Mouse (Mus musculus): ENCODE measurements around the gene Pdx1.
A peak's percentile ranks its signal among the peaks of the same experiment; 100 is the strongest.

The Pdx1 gene

DNA sequence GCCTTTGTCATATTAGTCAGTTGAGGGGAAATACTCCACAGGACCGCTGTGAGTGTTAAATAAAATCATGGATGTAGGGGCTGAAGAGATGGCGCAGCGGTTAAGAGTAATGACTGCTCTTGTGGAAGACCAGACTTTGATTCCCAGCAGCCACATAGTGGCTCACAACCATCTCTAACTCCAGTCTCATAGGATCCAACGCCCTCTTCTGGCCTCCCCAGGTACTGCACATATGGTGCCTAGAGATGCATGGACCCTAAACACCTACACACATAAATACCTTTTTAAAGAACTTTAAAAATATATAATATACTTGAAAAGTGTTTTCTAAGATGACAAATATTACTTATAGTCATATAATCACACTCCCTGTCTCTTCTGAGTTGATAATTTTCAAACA, 14.6 kb downstream of the Pdx1 start:
- DNase-seq (ENCODE audit: low spot score in 2 of 2), result no peak

DNA sequence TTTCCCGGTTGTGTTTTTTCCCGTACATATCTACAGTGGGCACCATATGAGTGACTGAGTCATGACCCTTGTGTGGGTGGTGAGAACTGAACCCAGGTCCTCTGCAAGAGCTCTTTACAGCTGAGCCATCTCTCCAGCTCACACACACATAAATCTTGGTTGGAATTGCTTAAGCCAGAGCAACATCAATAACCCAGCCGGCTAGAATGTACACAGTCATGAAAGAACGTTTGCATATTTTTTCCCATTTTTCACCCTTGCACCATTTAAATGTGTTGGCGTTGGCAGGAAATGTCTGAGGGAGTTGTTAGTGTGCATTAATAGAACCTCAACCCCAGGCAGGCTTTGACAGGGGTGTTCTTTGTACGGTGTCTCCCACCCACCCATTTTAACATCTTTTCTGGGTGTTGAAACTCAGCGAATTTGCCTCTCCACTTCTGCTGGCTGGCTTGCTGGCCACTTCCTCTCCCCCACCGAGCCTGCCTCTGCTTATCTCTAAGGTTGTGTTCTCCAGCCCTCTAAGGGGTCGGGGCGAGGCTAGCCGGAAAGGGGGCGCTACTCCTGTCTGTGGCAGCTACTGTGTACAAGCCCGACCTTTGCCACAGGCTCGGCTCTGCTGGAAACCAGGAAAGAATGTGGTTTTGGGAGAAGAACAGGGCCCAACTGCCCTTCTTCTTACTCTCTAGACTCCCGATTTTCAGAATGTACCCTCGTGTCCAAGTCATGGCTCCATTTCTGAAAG, 22.2 kb downstream of the Pdx1 start:
- DNase-seq (ENCODE audit: low spot score in 2 of 2), result no peak

DNA sequence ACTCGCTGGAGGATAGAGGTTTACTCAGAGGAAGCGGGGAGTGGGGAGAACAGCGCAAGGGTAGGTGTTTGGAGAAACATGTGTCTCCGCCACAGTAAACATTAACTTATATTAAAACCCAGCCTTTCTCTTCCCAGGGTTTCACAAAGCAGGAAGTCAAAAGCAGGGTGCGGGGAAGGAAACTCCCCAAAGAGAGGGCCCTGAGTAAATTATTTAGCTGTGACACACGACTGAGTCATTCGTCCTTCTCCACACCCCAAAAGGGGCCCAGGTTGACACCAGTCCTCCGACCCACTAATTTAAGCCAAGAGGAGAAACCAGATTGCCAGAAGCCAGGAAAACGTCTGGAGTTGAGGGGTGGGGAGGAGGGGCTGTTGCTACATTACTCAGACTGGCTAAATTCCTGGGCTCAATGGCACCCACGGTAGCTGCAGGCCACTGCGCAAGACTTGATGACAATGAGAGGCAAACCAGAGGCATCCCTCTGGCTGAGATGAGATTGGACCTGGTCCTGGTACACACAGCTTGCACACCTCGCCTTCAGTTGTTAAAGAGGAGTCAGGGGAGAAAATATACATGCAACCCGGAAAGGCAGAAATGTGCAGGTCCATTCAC, 22.9 kb downstream of the Pdx1 start:
- no peak for DNase-seq (ENCODE audit: low spot score in 2 of 2)

DNA sequence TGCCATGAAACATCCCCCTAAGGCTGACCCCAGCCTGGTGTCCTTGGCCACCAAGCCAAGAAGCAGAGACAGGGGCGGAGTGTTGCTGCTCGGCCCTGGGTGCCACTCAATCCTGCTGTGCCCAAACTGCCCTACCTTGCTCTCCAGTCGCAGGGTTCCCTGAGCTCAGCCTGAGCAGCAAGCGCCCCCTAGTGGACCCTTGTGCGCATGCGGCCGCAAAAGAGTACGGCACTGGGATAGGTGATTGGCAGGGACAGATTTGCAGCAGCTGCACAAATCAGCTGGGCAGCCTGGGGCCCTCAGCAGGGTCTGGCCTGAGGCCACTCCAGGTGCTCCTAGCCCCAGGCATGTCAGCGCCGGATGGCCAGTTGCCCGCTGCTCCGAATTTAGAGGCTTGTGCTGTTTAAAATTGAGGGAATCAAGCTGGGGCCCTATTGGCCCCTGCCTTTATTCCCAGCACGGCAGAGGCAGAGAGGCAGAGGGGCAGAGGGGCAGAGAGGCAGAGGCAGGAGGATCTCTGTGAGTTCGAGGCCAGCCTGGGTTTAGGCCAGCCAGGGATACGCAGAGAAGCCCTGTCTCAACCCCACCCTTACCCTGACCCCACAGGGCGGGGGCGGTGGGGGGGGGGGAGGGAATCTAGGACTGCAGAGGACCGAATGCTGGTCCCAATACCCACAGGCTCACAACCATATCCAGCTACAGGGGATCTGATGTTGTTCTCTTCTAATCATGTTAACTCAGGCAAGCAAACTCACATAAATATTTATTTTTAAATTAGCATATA, 23.6 kb downstream of the Pdx1 start:
- peak in 1 of 2 experiments; percentile 41 for DNase-seq (ENCODE audit: low spot score in 2 of 2)

DNA sequence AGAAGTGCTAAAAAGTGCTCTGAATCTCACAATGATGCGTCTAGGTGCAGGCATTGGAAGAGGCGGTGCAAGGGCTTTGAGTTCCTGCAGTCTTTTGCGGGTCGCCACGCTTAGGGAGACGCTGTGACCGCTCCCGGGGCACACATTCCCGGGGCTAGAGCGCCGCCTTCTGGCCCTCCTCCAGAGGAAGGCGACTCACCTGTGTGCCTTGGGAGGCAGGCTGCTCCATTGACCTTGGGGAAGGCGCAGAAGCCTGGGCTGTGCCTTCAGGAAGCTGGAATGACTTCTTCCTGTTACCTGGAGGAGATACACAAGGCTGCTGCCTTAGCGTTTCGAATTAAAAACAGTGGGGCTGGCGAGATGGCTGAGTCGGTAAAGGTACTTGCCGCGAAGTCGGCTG, 24.4 kb downstream of the Pdx1 start:
- no peak for DNase-seq (ENCODE audit: low spot score in 2 of 2)

DNA sequence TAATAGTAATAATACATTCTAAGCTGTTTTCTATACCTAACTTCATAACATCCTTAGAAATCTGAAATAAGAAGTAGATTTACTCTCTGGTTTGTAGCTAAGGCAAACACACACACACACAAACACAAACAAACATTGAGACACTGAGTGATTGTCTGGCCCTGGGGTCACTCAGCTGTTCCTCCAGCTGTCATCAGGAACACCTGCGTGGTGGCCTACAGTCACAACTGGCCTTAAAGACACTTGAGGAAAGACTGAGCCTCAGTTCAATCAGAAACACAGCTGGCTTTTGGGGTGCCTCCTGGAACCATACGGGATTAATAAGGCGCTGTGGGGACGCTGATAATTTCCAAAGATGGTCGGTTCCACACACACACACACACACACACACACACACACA, 27.5 kb downstream of the Pdx1 start:
- DNase-seq (ENCODE audit: low spot score in 2 of 2), result no peak

DNA sequence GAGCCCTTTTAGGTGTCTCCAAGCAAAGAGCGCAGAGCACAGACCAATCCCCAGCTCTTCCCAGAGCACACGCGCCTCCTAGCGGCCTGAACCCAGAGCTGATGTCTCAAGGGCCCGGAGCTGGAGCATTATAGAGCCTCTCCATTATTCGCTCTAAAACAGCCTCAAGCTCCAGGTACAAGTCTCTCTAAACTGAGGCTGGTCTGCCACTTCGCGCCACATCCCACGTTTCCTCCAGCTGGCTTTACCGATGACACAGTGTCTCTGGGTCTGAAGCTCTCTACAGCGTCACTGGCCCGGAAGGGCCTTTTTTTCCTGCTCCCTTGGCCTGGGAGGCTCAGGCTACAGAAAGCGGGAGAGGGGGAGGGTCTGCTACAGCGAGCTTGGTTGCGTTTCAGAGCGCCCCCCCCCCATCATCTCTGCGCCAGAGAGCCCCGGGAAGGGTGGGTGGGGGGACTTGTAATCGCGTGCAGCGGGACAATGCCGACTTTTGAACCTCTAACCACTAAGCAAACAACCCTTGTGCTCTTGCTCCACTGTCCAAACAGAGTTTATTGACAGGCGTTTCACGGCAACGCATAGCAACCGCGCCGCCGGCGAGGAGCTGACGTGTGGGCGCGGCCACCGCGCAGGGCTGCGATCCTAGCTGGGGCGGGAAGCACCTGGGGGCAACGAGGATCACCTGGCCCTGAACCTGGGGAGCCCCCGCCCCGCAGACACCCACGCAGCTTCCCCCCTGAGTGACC, 29.7 kb downstream of the Pdx1 start:
- no peak for DNase-seq (ENCODE audit: low spot score in 2 of 2)

DNA sequence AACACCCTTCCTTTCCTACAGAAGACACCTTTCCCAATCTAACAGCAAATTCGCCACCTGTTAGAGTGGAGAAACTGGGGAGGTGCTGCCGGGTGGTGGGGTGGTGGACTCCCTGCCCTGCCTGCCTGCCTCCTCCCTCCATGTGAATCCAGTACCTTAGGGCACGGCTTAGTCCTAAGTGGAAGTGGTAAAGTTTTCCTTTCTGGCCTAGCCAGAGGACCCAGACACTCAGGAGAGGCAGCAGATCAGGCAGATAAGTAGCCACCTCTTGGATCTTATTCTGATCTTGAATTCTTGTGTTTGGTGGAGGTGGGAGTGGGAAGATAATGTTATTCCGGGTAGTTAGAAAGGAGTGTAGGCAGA, 30.2 kb downstream of the Pdx1 start:
- no peak for DNase-seq (ENCODE audit: low spot score in 2 of 2)

DNA sequence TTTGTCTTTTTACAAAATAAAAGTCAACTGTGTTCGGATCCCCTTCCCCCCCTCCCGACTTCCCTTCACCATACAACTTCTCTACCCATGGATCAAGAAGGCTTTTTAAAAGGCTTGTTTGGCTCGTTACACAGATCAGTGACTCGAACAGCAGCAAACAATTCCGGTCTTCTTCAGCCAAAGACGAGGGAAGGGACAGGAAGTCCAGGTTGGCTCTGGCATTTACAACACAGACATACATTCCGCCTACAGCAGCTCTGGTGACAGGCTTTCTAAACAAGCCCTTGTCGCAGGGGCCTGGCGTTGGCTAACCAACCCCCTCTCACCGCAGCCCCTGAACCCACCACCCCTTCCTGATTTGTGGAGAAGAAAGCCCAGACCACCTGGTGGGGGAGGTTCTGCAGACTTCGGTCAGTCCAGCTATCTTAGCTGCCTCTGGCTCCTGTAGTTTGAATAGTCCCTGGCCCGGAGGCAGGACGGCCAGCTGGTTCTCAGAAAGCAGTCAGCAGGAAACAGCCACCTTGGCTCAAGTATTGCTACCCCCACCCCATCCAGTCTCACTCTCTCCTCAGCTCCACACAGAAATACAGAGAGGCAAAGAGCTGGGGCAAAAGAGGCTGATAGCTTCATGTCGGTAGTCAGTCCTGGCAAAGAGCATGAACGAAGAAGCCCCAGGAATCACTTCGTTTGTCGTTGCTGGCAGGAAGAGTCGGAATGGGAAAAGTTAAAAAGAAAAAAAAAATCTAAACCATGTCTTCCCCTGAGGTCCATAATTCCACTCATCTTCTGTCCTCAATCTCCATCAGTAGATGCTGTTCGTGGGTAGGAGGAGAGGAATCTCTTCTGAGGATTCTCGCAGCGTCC, 31.4 kb downstream of the Pdx1 start:
- DNase-seq (ENCODE audit: low spot score in 2 of 2), result no peak

DNA sequence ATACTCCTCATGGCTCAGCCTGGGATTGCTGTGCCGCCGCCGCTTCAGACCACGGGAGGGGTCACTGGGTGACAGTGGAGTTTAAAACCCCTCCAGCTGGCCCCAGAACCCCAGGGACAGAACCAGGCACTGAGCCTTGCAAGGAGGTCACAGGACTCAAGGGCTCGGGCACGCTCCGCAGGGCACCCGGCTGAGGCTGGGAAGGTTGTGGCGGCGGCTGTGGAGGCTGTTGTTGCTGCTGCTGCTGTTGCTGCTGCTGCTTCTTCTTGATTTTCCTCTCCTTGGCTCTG, 32.0 kb downstream of the Pdx1 start:
- DNase-seq (ENCODE audit: low spot score in 2 of 2), result no peak

DNA sequence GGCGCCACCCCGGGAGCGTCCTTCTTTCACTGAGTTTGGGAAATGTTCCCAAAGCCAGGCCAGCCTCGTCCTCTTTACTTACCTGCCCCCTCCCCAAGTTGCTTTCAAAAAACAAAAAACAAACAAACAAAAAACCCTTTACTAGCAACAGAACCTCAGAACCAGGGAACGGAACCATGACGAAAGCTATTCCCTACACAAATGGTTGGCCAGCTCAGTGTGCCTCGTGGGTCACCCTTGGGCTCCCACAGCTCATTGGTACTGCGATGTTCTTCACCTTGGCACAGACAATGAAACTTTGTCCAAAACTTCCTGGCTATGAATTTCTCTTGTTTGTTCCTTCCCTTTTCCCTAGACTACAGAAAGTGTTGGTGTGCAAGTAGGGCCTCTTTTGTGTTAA, 32.4 kb downstream of the Pdx1 start:
- no peak for DNase-seq (ENCODE audit: low spot score in 2 of 2)

DNA sequence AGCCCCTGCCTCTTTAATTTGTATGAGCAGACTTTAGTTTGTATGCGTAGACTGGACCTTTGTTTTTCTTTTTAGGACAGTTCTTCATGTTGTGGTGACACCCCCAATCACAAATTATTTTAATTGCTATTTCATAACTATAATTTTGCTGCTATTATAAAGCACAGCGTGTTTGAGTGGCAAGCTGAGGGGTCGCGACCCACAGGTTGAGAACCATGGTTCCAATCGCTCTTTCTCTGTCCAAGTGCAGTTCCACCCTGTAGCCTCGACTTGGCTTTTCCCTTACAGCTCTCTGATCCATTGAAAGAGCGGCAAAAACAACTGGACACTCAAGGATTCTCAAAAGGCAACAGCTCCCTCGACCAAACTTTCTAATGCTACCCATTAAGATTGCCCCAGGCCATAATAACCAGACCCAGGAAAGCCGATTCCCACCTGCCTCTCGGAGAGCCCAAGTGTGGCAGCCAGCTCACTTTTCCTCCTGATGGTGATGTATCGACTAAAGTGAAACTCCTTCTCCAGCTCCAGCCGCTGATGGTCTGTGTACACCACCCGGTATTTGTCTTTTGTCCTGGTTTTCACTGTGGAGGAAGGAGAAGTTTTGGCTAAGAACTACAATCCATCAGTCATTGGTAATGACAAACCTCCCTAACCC, 33.1 kb downstream of the Pdx1 start:
- no peak for DNase-seq (ENCODE audit: low spot score in 2 of 2)

DNA sequence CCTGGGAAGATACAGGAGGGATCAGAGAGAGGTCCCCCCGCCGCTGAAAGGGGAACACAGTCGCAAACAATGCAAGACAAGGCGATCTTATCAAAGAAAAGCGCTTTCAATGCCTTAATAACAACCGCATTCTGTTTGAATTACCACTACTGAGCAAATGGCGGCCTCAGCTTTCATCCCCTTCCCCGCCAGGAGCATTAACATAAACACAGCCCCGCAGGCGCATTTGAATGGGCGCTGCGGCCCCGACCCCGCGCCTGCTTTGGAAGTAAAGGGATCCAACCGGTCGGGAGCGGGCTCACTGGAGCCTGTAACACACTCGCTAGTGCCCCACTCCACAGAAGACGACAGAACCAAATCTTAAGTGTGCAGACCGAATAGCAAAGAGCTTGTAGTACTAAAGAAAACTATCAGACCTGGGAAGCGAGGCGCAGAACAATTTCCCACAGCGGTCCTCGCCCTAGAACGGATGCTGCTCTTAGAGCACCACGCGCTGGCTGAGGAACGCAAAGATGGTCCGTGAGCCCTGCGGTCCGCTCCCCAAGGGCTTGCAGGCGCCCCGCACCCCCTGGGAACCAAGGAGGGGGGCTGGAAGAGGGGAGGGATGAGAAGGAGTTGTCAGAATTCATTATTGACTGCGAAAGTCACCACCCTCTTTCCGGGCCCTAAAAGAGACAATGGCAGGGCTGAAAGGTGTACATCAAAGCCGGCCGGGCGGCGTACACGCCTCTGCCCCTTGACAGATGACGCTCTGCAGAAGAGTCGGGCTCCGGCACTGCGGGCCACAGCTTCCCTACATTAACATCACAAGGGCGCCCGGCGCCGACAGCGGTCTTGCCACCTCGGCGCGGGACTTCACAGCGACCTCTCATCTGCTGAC, 34.8 kb downstream of the Pdx1 start:
- no peak for DNase-seq (ENCODE audit: low spot score in 2 of 2)

DNA sequence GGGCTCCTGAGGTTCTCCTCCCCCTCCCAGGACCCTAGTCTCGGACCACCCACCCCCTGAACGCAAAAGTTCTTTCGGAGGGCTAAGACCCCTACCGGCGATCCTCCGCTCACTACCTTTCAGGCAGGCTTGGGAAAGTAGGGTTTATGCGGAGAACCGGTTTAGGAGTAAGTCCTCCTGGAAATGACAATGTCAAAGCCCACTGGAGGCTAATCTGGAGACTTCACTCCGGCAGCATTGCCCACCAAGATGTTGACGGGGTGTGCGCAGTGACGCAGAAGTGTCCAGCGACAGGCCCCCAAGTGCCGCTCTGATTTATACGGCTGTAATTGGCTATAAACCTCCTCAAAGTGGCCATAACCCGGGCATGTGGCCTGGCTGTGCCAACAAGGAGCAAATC, 35.4 kb downstream of the Pdx1 start:
- DNase-seq (ENCODE audit: low spot score in 2 of 2), result no peak

DNA sequence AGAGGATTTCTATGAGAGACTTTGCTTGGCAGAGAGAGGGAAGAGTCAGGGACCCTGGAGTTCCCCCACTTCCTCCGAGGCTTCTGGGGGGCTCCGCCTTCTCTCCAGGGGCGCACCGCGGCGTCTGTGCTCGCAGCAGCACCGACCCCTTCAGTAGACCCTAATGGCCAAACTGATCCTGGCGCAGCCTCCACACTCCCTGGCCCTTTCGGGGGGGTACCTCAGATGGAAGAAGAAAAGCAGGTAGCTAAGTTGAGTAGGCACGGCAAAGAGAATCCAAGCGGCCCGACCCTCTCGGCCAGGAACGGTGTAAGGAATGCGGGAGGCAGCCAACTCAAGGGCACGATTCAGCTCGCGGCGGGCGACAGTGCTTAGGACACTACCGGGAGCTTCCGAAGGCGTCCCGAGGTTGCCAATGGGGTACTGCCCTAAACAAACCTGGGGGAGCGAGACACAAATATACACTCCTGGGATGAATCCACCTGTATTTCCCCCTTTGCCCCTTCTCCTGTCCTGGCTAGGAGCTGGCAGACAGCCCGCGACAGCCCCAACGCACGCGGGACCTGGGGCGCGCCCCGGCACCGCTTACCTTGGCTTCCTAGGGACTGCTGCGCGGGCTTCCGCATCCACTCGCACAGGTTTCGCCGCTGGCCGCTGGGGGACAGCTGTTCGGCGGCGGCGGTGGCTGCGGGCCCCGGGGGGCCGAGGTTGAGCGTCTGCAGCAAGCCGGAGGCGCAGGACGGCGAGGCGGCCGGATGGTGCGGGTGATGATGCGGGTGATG, 36.3 kb downstream of the Pdx1 start:
- DNase-seq (ENCODE audit: low spot score in 2 of 2), result no peak

DNA sequence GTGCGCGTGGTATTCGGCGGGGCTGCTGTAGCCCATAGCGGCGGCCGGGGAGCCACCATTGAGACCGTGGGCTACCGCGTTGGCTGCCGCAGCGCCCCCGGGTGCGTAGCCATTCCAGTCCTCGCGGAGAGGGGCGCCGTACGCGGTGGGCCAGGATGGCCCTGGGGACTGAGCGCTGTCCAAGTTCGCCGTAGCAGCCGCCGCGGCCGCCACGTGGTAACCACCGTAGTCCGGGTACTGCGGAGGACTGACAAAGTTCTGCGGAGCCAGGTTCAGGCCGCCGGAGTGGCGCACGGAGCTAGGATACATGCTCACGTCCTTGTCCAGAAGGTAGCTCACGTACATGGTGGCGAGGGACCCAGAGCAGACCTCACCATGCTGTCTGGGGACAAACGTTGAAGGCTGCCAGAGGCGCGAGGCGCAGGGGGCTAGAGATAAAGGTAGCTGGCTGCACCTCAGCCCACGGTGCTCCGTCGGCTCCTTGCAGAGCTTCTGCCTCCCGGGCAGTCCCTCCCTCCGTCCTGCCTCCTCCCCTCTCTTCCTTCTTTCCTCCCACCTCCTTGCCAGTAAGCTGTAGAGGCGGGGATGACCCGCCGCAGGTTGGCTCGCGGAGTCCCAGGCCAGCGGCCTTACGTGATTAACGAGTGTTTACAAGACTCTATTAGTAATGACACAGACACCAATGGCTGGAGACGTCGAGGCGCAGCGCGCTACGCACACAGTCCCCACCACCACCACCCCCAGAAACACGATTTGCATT, 37.1 kb downstream of the Pdx1 start, which contains the start of gene Cdx2:
Gene Cdx2 (minus strand): TSS at position 633 of the 760 bp plus-strand sequence.
- no peak for DNase-seq (ENCODE audit: low spot score in 2 of 2)

DNA sequence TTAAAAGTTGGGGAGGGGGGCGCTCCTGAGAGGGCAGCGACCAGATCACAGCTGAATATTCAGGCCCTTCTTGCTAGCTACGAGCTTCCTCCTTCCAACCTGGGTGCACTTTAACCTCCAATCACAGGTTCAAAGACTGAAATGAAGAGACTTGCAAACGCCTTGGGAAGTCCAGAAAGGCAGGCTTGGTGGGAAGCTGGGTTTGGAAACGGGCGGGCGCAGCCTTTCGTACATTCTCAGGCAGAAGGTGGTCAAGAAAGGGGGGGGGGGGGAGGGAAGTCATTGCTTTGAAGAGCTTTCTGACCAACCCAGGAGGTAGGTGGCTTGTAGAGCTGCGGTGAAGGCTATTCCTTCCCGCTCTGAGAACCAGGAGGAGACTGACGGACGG, 37.6 kb downstream of the Pdx1 start:
- DNase-seq (ENCODE audit: low spot score in 2 of 2), result no peak

DNA sequence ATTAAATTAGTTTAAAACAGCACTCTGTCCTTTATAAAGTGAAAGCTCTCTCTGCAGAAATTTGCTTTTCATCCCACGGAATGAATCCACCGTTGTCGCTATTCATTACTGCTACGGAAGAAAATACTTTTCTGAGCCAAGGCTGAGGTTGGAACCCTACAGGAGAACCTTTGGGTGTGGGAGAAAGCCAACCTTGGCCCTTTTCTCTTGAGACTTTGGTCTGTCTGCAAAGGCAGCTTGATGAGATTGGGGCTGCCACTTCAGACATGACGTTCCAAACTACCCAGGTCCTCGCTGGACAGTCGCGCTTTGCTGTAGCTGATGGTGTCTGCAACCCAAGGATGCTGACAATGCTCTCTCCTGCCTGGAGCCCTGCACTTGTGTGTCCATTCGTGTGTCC, 38.7 kb downstream of the Pdx1 start:
- no peak for DNase-seq (ENCODE audit: low spot score in 2 of 2)

All from spleen, postnatal 14 days (tissue).